Mouse (Mus musculus) kidney, adult 8-10 months (tissue): Measurements from ENCODE around the gene Zbtb34.

Source experiments
- DNase-seq, 2 experiments: peaks; one replicate each; pipeline ENCODE4 v3.0.0; 2022

Zbtb34 gene

DNA sequence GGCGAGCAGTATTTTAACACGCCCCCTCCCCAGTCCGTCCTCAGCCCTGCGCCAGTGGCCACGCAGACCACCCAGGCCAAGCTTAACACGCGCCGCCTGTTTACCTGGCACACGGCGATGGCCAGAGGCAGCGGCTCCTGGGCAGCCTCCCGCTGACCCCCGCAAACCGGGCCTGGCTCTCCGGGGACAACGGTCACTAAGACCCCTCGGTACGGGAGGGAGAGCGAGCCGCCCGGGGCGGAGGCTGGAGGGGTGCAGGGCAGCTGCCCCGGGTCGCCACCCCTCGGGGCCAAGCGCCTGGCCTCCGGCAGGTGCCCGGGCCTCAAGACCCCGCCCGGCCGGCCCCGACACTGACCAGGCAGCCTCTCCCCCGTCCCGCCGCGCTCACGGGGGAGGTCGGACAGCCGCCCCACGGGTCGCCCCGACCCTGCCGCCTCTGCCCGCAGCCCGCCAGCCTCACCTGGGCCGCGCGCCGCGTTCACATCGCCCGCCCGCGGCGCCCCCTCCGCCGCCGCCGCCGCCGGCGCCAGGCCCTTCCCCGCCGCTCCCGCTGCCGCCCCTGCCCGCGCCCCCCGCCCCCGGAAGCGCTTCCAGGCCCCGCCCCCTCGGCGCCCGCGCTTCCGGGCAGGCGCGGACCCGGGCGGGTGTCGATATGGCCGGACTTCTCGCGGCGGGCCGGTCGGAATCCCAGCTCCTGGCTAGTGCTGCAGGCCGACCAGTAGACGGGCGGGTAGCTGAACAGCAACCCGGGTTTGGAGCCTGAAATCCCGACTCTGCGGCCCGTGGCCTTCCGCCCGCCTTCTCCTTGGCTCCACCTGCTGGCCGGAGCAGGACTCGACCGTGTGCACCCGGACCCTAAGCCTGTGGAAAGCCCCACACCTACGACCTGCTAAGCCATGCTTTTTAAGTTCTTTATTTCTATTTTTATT is at the start of gene Zbtb34:
Gene Zbtb34 (minus strand): TSS at position 554 of the 929 bp plus-strand sequence.
- DNase-seq = peak; percentile 41 to 55

DNA sequence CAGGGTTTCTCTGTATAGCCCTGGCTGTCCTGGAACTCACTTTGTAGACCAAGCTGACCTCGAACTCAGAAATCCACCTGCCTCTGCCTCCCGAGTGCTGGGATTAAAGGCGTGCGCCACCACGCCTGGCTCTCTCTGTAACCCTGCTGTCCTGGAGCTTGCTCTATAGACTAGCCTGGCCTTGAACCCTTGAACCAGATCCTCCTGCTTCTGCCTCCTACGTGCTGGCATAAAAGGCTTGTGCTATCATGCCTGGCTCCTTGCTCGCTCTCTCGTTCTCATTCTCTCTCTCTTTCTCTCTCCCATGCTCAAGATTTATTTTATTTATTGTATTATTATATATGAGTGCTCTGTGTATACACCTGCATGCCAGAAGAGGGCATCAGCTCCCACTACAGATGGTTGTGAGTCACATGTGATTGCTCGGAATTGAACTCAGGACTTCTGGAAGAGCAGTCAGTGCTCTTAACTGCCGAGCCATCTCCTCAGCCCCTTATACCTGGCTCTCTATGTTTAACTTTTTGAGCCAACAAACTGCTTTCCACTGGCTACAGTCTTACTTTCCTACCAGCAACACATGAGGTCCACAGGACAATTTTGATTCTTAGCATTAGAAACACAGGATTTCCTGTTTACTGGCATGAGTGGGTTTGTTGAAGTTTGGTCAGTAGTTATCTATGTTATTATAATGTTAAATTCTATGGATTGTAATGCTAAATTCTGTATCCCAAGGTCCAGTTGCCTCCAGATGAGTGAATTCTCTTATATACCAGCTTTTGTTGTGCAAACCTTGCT is 47.0 kb upstream of the Zbtb34 start:
- no peak for DNase-seq

DNA sequence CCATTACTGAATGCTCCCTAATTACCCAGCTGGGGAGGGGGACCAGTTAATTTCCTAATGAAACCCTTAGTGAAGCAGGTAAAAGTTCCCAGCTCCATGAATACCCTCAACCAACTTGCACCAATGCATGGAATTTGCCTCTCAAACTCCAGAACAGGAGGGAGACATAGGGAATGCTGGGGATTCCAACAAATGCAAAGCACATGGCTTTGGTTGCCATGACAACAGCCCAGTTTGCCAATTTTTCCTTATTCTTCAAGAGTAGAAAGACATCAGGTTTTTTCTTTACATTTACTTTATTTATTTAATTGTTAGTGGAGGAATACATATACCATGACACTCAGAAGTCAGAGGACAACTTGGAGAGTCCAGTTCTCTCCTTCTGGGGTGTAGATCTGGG is 44.8 kb upstream of the Zbtb34 start:
- DNase-seq = no peak

DNA sequence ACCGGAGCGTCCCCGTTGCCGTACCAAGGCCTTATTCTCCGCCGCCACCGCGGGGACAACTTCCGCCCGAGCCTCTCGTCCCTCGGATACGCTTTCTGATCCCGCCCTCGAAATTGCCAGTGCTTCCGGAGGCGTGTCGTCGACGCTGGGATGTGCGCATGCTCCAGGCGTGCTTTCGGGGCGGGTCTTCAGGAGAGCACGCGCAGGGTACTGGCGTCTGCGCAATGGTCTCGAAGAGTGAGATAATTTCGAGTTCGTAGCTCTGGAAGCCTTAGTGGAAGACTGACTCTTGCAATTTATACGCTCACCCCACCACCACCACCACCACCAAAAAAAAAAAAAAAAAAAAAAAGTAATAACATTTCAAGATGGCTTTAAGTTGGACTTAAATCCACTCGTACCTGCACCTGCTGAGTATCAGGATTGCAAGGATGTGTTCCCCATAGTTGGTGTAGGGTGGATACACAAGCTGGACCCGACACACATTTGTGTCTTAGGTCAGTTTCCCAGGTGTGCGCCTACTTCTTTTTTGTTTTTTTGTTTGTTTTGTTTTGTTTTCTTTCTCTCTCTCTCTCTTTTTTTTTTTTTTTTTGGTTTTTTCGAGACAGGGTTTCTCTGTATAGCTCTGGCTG is 37.5 kb upstream of the Zbtb34 start, which contains the start of gene Zbtb43:
Gene Zbtb43 (minus strand): TSS at position 94 of the 632 bp plus-strand sequence.
- DNase-seq = peak; percentile 96

DNA sequence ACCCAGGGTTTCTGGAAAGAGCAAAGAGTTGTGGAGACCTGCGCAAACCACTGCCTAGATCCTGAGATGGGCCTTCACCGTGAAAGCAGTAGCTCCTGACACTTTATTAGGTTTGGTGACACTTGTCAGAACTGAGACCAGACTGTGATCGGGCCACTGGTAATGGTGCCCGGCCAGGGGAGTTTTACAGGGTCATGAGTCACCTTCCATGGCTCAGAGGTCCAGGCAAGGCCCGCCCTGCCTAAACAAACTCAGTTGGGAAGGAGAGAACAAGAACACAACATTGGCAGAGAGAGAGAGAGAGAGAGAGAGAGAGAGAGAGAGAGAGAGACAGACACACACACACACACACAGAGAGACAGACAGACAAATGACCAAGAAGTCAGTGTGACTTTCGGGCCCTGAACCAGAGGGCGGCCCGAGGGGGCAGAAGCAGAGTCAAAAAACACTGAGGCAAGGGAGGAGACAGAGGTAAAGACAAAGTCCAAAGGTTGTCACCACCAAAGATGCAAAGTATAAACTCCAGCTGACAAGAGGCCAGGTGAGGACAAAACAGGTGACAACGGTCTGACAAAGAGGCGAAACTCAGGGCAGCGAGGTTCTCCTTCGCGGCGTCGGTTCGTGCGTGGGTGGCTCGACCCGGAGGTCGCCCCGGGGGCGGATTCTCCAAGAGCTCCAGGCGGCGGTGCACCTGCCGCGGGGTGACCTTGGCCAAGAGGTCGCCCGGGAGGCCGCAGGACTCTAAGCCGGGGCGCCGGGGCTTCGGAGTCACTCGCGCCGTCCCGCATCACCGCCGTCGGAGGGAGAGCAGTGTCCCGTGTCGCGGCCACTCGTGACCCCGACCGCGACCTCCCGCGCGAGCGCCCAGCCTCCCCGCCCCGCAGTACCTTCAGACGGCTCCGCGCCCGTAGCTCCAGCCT is 36.7 kb upstream of the Zbtb34 start:
- peak; percentile 69 to 74 for DNase-seq

DNA sequence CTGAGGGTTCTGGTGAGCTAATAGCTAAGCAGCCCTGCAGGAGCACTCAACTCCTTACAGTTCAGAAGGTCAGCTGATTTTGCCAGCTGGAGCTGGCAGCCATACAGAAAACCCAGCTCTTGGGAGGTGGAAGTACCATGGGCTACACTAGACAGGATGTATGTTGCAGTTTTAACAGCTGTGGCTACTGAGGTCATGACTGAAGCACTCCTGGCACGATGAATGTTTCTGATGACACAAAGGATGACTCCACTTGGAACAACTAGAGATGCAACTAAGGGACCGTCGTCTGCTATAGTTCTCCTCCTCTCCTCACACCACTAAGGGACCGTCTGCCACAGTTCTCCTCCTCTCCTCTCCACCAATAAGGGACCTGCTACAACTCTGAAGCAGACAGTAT is 34.8 kb upstream of the Zbtb34 start:
- peak; percentile 53 to 66 for DNase-seq

DNA sequence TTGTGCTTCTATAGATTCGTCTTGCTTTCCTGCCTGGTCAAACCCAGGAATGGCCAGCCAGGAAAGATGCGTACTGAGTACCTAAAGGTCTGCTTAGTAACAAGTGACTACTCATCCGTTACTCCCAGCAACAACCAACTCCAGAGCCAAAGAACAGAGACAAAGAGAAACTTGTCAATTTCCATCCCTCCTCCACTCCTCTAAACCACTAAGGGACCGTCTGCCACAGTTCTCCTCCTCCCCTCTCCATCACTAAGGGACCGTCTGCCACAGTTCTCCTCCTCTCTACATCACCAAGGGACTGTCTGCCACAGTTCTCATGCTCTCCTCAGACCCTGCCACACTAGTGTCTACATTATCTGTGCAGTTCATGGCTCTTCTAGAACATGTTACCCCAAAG is 34.1 kb upstream of the Zbtb34 start:
- DNase-seq = no peak

- DNase-seq = peak in 1 of 2 experiments; percentile 22
Measured at GRCm38 (mm10) chr2:33462066-33462465, 30.9 kb upstream of the Zbtb34 start.

GRCm38 (mm10) chr2:33461066-33461465 is 29.9 kb upstream of the Zbtb34 start:
- no peak for DNase-seq

DNA sequence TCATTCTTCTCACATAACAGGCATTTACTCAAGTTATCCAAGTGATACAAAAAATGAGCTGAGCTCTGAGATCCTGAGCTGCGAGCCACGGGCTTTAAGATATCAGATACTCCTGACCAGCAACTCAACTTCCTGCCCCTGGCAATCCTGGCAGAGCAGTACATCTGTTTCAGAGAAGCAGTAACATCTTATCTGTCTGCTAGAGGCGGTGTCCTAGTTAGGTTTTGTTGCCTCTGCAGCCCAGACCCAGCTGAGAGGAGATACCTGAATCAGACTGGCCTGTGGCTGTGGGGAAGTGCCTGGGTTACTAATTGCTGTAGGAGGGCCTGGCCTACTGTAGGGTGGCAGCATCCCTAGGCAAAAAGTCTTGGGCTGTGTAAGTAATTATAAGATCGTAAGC is 28.5 kb upstream of the Zbtb34 start:
- no peak for DNase-seq

DNA sequence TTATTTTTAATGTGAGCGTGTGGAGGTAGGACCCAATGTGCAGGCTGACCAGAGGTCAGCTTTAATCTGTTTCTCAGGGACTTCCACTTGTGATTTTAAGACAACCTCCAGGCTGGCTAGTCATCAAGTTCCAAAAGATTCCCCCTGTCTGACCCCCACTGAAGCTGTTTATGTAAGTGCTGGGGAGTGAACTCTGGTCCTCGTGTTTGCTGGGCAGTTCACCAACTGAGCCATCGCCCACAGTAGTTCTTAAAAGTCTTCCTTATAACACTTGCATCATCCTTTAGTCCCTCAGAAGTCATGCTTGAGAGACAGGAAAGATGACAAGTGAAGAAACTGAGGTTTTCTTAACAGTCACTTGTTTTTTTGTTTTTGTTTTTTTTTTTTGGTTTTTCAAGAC is 25.6 kb upstream of the Zbtb34 start:
- DNase-seq = peak; percentile 42 to 51

DNA sequence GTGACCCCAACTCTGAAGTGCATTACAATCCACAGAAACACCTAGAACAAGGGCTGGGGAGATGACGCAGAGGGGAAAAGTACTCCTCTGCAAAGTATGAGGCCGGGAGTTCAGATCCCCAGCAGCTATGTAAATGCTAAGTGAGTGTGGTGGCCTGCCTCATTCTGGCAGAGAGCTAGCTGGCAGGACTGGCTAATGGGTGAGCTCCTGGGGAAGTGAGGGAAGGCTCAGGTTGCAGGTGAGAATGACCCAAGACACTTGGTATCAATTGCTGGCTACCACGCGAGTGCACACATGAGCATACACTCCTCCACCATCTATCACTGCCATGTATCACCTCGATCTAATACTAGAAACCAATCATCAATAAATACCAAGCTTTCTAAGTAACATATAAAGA is 25.1 kb upstream of the Zbtb34 start:
- no peak for DNase-seq

DNA sequence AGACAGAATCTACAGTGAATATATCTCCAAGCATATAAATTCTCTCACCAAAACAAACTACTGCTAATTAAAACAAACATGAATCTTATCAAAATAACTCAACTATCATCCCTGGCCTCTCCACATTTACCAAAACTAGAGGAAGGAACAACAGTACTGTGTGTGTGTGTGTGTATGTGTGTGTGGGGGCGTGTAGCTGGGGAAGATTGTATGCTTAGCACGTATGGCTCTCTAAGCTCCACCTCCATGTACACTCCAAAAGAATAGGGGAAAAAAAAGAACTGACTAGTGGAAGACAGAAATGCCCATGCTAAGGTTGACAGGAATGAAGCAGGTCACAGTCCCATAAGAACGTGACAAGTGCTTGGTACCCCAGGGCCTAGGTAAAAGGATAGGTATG is 24.2 kb upstream of the Zbtb34 start:
- no peak for DNase-seq

DNA sequence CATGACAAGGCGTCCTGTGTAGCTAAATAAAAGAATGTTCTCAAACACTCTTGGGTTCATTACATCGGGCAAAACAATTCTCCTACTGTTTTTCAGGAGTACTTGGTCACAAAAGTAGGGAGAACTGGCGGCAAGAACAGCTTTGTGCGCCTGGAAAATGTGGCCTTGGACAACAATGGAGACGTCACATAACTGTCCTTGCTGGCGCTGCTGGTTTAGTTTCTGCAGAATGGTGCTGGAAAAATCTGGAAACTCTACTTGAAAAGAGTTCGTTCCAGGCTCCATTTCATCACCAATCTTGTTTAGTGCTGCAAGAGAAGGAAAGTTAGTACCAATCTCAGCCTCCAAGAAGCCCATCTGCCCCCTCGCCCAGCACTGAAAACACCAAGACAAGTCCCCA is 23.7 kb upstream of the Zbtb34 start:
- DNase-seq = no peak

DNA sequence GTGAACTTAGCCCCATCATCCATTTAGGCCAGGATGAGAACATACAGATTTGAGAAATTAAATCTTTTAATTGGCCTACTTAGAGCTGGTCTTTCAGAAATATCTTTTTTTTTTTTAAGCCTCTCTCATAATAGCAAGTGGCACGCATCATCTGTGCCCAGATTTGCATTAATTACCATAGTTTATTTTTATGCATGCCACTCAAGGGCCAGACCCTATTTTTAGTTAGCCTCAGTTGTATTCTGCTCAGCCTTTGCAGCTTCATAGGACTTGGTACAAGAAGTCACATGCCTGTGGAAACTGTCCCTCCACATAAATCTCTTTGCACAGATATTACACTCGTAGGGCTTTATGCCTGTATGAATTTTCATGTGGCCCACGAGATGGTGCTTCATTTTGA is 22.4 kb upstream of the Zbtb34 start:
- DNase-seq = no peak

GRCm38 (mm10) chr2:33452721-33453120 is 21.6 kb upstream of the Zbtb34 start:
- no peak for DNase-seq

DNA sequence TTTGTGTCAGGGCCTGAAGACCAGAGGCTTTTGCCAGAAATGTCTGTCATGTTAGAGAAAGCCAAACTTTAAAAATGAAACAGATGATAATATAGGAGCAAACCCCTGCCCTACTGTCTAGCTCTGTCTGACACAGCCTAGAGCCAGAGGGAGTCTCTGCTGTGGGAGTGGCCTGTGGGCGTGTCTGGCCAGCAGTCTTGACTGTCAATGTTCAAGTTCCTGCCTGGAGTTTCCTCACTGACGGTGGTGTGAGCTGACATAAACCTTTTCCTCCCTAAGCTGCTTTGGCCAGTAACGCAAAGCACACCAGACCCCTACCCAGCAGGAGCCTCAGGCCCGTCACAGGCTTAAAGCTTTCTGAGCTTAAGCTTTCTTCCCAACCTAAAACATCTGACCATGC is 21.0 kb upstream of the Zbtb34 start:
- peak; percentile 37 to 40 for DNase-seq

GRCm38 (mm10) chr2:33451038-33451978 is 20.2 kb upstream of the Zbtb34 start:
- peak; percentile 30 to 43 for DNase-seq

GRCm38 (mm10) chr2:33449119-33449873 is 18.2 kb upstream of the Zbtb34 start:
- DNase-seq = no peak

GRCm38 (mm10) chr2:33446796-33447195 is 15.7 kb upstream of the Zbtb34 start:
- DNase-seq = no peak
